Mouse (Mus musculus) lung, adult 2 months (tissue): Measurements from ENCODE around the gene Fam186b.
"Not testable (repeated sequence)": the region's sequence is repeated elsewhere in the genome, so short reads cannot be mapped to it uniquely, and the experiment has no call there.

Experiments used
- CTCF ChIP-seq: fragments of 200-500 bp; IDR thresholded peaks from 2 replicates; pipeline ENCODE4 v1.5.1; 2011; ENCODE audit warnings: mild to moderate bottlenecking, low read length, control low read depth; ENCODE audit not compliant: insufficient read depth
- POLR2A ChIP-seq: fragments of 200-500 bp; IDR thresholded peaks from 2 replicates; pipeline ENCODE4 v1.6.1; 2011; ENCODE audit warnings: low read depth, mild to moderate bottlenecking, control low read depth, low read length, borderline replicate concordance; ENCODE audit errors: extremely low read depth

DNA sequence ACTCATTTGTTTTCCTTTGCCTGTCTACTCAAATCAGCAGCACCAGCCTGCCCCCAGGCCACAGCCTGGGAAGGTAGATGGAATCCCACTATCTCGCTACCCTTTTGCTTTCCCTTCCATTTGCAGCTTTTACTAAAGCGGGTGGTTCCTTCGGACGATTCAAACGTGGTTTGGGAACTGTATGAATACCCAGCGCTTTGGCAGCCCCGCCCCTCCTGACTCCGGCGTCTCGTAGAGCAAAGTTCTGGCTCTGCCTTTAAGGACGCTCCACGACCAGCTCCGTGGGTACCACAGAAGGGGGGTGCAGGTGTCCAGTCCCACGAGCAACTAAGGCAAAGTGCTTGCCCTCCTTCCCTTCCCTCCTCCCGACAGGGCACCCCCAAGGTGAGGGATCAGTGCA, 44.6 kb downstream of the Fam186b start:
- not testable (repeated sequence) for TF ChIP-seq CTCF, POLR2A
